Mouse (Mus musculus): ENCODE data around the gene Mpped2.

Mpped2 gene

DNA sequence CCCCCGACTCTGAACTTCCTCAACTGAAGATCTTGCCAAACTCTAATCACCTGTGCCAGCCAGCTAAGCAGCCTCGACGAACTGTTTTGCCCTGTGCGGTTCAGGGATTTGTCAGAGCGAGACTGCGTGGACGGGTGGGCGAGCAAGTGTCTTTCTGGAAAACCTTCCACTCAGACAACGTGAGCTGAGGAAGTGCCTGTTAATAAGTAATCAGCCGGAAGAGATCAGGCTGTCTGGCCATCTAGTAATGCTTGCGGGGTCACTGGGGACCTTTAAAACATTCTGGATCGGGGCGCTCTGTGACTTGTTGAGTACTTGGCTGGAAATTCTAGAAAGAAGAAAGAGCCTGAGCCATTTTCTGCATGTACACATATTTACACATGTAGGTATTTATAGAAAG, 162.1 kb downstream of the Mpped2 start:
- no peak for DNase-seq (ENCODE audit: low spot score in 2 of 2)

DNA sequence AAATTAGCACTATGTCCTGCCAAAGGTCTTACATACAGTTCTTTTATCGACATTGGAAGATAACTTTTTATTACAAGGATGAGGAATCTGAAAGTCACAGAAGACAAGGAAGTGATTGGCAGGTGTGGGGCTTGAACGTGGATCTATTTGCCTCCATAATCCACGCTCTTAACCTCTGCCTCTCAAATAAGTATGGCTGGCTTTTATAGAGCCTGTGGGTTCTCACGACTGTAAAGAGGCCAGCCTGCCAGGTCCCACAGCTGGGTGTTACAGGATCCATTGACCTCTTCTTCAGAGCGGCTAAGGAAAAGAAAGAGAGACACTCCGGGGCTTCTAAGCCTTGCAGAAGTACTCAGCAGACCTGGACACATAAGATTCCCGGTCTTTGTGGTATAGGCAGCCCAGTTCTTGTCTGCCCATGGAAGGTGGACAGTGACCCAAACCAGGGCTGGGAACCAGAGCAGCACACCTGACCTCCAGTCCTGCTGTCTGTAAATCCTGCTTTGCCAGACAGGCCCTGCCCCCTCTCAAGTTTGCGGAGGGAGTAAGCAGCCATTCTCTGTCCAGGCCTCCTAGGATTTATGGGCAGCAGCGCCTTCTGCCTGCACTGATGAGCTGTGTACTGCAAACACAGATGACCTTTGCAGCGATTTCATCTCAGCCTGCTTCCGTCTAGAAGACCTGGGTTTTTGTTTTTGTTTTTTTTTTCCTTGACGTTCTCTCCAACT, 162.7 kb downstream of the Mpped2 start:
- DNase-seq (ENCODE audit: low spot score in 2 of 2) = peak in 1 of 2 experiments; percentile 57

DNA sequence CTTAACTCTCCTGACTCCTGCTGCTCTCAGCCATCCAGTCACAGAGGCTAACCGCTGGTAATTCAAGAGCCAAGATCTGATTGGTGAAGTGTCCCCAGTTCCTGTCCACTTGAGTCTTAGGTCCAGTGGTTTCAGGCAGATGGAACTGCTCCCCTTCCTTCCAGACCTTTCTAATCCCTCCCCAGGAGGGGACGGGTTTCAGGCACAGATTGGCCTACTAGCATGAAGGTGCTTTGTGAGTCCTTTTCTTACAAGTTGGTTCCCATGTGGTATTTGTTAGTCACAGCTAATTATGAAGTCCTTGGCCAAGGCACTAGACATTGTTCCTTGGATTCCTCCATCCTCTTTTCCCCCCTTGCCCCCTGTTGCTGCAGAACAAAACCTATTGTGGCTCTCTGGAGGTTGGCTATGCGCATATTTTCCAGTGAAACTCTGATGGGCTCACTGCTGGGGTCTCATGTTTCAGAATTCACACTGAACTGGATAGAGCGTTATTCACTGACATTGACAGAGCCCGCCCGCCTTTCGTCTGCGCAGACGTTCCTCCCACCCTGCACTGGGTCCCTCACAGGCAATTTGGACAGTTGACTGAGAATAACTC, 163.4 kb downstream of the Mpped2 start:
- peak in 1 of 2 experiments; percentile 47 for DNase-seq (ENCODE audit: low spot score in 2 of 2)

DNA sequence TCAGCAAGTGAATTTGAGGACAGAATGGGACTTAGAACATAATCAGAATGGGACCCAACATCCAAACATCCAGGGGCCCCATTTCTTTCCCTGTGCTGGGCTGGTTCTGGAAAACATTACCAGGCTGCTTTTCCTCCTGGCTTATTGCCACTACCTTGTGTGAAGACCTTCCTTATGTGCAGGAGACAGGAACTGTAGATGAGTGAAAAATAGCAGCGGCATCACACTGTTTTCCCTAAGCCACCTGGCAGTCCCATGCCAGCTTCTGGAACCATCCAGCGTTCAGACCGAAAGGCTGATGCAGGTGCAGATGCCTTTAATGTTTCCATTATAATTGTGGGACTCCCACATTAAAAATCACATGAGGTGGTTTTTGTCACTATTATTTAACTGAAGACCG, 164.2 kb downstream of the Mpped2 start:
- DNase-seq (ENCODE audit: low spot score in 2 of 2) = peak in 1 of 2 experiments; percentile 47

DNA sequence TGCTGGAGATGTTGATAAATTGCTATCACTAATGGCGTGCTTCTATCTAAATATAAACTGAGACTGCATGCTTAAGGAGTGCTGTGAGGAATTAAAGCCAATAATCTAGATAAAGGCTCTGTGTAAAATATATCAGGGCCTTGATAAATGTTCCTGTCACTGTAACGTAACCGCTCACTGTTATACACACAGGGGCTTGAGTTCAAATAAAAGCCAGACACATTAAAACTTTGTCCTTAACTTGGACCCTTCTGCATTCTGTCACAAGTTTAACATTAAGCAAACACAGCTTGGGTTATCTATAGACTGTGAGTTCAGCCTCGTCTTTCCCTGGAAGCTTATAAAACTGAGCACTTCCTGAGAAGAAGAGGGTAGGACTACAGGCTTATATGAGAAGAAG, 164.6 kb downstream of the Mpped2 start:
- peak in 1 of 2 experiments; percentile 3 for DNase-seq (ENCODE audit: low spot score in 2 of 2)

DNA sequence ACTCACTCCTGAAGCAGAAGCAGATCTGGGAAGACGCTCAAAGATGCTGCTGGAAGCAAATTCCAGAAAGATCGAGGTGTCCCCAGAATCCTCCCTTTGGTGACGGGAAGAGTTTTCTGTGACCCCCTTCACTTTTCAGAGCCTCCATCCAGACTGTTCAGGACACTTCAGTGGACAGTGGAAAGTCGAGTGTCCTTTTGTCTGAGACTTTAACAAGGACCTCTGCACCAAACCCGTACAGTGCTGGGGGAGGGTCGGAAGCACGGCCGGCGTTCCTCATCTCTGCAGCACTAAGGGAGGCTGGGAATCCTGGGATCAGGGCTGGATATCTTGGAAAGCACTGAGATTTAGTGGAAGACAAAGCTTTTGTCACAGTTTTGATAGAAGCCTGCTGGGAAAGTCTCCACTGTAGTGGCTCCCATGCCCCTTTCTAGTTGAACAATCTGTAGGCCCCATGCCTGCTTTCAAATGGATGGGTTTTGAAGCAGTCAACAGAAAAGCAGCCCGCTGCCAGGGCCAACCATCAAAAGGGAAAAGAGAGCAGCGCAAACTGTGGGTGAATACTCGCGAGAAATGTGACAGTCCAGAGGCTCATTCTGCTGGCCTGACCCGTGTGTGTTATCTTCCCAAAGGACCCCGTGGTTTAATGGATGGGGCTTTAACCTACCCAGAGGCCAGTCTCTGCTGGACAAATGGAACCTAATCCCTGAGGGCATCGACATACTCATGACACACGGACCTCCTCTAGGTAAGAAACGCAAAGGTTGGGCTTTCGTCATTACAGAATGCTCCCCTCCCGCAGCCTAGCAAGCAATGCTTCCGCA, 168.0 kb downstream of the Mpped2 start:
- no peak for DNase-seq (ENCODE audit: low spot score in 2 of 2)

DNA sequence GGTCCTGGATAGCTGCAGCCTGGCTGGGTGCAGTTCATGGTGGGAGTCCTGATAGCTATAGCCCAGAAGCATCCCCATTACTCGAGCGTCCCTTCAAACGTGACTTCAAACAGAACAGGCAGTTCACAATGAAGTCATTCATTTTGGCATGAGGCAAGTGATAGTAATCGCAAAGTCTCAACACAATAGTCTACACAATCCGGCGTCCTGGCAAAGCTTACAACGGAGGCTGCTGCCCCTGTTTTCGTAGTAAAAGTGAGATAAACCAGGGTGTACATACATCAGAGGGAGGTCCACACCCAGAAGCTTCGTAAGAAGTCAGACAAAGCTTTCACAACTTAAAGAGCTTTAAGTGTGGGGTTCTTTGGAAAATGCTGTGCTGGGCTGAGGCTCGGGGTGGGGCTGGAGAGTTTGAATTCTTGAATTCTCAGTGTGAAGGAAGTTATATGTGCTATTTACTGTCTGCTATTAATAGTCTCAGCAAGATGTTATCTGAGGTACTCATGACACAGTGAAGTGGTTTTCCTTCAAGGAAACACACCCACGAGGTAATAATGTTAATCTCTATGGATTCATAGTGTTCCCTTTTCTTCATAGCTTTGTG, 170.1 kb downstream of the Mpped2 start:
- peak in 1 of 2 experiments; percentile 23 for DNase-seq (ENCODE audit: low spot score in 2 of 2)

DNA sequence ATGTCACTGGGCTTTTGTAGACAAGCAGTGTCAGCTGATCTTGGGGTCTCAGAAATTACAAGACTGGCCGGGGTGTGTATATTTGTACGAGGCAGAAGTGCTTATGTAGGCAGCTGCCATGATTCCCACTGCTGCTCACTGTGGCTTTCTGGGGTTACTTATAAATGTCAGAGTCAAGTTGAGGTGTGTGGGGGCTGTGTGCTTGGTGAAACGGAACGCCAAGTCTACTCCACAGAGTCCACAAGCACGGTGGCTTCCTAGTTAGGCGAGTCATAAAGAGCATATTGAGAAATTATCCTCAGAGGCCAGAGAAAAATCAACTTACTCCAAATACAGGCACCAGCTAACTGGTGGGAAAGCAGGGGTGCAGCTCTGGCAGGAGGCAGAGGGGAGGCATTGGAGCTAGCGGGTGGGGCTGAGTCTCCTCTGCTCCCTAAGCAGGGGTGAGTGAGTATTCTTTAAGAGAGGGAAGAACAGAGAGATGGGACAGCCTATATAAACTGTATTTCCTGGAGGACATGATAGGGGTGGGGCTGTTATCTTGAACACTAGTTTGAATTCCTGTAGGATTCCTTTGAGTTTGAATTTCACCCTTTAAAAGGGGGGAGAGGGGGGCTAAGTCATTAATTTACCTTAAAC, 172.2 kb downstream of the Mpped2 start:
- DNase-seq (ENCODE audit: low spot score in 2 of 2) = no peak

DNA sequence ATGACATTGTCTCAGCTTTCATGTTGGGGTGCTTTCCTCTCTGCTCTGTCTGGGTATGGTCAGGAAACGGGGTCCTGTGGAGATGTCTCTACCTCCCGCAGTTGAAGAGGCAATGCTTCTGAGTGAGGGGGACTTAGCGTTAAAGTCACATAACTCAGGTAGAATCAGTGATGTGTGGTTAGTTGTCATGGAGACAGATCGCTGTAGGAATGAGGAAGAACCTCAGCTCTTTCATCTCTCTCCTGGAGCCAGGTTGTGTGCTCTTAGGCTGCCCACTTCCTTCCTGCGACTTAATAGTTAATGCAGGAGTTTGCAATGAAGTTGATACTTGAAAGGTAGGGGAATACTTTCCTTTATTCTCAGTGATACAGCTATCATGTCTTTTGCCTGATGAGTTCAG, 173.2 kb downstream of the Mpped2 start:
- no peak for DNase-seq (ENCODE audit: low spot score in 2 of 2)

DNA sequence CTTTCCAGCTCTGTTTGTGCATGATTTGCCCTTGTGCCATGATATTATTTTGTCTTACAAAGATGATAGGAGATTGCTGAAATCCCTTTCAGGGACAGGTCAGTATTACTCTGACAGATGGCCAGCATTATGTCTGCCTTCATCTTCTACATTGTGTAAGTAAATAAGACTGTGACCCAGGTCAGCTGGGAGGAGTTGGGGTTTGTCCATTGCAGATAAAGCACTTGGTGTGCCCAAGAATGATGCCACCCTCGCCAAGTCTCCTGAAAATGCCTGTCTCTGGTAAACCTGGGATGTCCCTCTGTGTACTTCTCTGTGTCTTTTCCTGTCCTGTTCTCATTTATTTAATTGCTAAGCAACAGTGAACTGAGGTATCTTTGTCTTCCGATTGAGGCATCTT, 177.8 kb downstream of the Mpped2 start:
- DNase-seq (ENCODE audit: low spot score in 2 of 2) = no peak

DNA sequence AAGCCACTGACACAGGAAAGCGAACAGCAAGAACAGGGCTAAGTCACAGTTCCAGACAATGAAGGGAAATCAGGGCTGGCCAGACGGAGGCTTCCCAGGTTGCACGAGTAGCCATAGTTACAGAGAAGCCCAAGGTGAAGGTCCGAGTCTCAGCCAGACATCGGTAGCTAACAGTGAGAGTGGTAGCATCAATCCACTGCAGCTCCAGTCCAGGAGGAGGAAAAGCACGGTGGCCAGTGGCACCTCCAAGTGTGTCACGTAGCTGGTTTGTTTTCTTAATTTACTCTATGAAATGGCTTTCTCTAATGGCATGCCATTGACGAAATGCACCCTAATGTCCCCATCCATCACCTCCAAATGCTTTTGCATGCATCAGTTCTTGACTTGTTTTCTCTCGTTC, 180.1 kb downstream of the Mpped2 start:
- DNase-seq (ENCODE audit: low spot score in 2 of 2) = no peak

DNA sequence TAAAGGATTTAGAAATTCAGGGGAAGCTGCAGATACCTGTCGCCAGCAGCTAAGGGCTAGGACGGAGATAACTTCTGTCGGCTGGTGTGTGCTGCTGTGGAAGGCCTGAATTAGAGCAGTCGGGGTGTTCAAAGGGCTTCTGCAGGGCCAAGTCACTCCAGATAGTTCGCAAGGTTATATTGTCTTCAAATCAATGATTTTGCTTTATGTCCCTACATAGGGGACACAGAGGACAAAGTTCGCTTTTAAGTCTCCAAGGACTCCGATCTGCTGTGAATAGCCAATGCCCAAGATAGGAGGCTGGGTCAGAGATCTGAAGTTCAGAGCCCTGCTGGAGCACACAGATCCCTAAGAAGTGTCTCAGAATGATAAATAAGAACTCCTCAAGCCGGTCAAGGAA, 190.3 kb downstream of the Mpped2 start:
- DNase-seq (ENCODE audit: low spot score in 2 of 2) = no peak

DNA sequence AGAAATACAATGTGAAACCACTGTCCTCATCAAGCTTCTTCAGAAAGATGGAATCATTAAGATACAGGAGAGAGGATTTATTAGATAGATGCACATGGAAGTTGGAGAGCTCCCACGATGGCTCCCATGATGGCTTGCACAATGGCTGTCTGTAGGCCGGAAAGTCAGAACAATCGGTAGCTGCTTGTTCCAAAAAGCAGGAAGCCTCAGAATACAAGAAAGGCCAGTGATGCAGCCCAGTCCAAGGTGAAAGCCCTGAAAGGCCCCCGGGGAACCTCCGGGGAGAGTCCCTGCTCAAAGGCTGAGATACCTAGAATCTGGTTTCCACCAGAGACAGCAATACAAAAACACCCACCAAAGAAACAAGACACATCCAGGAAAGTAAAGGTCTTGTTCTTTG, 195.1 kb downstream of the Mpped2 start:
- no peak for DNase-seq (ENCODE audit: low spot score in 2 of 2)

DNA sequence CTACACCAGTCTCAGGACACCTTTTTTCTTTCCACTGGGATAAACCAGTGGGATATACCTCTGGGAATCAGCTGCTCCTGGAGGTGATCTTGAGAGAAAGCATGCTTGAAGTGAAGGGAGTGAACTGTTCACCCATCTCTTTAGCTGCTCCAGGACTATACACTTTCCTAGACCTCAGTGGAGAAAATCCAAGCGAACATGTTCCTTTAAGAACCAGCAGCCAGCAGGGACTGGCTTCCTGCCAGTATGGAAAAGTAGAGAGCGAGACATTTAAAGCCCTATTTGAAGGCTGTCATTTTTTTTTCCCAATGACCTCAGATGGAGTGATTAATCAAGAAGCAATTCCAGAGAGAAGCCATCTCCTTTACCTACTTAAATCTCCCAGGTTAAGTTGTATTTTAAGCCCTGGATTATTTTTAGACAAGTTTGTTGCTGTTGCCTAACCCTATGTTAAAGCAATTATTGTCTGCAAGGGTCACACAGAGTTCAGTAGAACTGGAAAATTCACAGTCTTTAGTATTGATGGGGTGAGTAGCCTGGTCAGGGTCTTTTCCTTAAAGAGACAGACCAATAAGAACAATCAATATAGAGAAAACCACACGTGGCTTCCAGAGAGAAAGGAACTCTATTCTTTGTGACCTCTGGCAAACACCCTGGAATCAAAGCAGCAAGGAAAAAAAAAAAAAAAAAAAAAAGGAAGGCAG, 196.4 kb downstream of the Mpped2 start:
- no peak for DNase-seq (ENCODE audit: low spot score in 2 of 2)

DNA sequence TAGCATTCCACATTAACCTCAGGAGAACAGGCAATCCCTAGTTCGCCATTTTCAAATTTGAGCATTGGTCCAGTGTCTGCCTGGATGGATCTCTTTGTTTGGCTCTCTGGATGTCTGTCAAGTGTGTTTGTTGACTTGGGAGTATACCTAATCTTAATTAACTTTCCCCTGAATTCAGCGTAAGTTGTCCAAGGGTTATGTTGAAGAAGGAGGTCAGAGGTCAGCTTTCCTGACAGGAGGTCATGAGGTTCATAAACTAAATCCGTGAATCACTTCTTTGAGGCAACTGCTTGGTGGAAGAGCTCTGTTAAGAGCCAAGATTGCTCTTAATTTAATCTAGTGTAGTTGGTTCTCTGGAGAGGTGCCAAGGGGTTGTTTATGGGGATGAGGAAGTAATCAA, 200.3 kb downstream of the Mpped2 start:
- no peak for DNase-seq (ENCODE audit: low spot score in 2 of 2)

DNA sequence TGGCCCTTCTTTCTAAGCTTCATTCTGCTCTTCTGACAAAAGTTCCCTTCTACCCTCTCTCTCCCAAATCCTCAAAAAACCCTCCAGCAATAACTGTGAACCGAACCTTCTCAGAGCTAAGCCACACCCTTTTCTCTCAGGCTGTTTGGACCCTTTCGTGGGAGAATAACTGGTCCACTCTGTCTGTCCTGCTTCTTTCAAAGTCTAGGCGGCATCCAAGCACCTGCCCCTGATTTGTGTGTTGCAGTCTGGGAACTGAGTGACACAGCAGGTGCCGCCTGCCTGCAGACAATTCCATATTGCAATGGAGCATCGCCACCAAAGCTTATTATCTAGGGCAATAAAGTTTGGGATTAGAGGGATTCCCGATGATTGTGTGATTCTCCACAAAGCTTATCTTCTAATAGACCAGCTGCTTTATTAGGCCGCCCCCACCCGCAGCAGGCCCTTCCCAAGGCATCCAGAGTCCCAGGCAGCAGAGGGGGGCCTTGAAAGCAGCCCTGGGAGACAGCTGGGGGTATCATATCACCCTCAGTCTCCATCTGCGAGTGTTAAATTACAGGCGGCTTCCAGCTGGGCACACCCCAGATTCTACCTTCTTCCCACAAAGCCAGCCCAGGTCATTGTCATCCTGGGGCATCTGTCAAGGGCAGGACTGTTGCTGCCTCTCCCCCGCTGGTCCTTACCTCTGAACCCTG, 202.4 kb downstream of the Mpped2 start:
- no peak for DNase-seq (ENCODE audit: low spot score in 2 of 2)

DNA sequence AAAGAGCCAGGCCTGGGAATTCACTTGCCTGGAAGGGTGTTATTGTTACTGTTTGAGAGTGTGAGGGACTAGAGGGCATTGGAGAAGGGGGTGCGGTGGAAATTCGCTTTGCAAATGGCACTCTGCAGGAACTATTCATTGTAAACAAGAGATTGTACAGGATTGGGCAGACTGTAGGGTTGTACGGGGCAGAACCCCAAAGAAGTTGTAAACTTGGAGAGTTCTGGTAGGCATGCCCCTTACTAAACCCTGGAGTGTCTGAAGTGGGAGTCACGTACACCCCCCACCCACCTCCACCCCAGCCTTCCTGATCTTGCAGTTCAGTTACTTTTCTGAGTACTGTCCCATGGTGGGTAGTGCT, 202.9 kb downstream of the Mpped2 start:
- no peak for DNase-seq (ENCODE audit: low spot score in 2 of 2)

DNA sequence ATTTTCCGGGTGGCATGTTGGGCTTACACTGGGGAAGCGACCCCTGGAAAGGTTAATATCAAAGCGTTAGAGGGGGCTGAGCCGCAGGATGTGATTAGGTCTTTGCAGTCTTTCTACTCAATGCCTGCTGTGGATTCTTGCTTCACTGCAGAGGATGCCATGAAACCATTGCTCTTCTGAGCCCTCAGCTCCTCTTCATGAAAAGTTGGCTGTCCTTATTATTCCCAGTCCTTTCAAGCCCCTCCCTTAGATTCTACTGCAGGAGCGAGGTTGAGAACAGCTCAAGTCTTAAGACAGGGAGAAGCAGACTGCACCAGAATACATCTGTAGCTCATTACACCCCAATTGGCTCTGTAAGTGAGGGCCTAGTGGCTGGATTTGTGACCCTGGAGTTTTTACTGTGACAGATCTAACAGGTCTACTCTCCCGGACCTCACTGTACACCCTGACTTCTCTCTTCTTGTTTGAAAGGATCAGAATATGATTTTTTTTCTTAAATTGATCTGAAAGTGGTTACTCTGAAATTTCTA, 218.9 kb downstream of the Mpped2 start:
- DNase-seq (ENCODE audit: low spot score in 2 of 2) = no peak

Measured in urinary bladder, postnatal 4 days (tissue).